Mouse (Mus musculus) bone marrow macrophage, adult 2 months (primary cell): Measurements from ENCODE around the gene Npr1. TPM values are rescaled to one million over a fixed set of nuclear protein-coding genes. Genes with fewer than 3 reads are reported as not detected.

Experiments used
- H3K27ac ChIP-seq: 2 replicates; pipeline ENCODE4 v1.5.1; 2012; ENCODE audit warnings: low read depth, low read length; ENCODE audit not compliant: insufficient read depth
- H3K4me1 ChIP-seq: 2 replicates; pipeline ENCODE4 v1.6.1; 2012; ENCODE audit warnings: low read length; ENCODE audit not compliant: control insufficient read depth, insufficient read depth
- H3K4me3 ChIP-seq: 2 replicates; pipeline ENCODE4 v1.5.1; 2012; ENCODE audit warnings: mild to moderate bottlenecking, low read length, moderate library complexity; ENCODE audit not compliant: insufficient read depth
- CTCF ChIP-seq: IDR thresholded peaks from 2 replicates; pipeline ENCODE4 v1.5.1; 2012; ENCODE audit warnings: low read depth, mild to moderate bottlenecking, low read length, moderate library complexity
- POLR2A ChIP-seq: IDR thresholded peaks from 2 replicates; pipeline ENCODE4 v1.6.1; 2012; ENCODE audit warnings: mild to moderate bottlenecking, low read depth, low read length, borderline replicate concordance
- polyA plus RNA-seq: library from polyadenylated mRNA; stranded (reverse); fragments of >200 nt; gene quantifications from 2 replicates; pipeline ENCODE4 v1.2.4, GENCODE M21; 2012; ENCODE audit not compliant: missing spikeins, insufficient read depth, insufficient read length

The Npr1 gene
- polyA plus RNA-seq, 1 experiment, result 0.17 TPM

DNA sequence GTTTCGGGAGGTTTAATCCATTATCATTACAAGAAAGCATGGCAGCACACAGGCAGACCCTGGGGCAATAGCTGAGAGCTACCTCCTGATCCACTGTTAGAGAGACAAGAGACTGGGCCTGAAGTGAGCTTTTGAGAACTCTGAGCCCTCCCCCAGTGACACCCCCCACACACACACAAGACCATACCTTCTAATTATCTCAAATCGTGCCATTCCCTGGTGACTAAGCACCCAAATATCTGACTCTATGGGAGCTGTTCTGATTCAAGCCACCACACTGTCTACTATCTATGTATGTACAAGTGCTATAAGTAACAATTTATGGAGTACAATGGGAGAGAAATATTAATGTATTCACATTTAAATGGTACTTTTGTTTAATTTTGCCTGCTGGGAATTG lies 24.9 kb downstream of the Npr1 start:
- Histone ChIP-seq H3K4me1 (peaks cover 13% of the 10 kb centered on the region), H3K4me3 (no peak overlapping the region), H3K27ac (no peak overlapping the region)
- TF ChIP-seq POLR2A, result no peak
- TF ChIP-seq CTCF, result no peak

DNA sequence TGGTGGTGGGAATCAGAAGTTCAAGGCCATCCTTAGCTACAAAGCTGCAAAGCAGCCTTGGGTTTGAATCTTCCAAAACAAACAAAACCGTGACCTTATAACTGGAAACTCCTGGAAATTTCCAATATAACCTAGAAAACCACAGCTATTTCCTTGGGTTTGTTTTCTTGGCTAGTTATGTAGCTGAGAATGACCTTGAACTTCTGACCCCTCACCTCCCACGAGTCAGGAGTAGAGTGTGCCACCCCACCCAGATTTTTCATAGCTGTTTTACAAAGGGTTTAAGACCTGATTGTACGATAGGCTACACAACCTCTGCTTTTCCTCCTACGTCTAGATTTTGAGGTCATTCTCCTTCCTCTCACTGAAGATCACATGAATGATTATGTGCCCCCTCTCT lies 28.5 kb downstream of the Npr1 start:
- Histone ChIP-seq H3K27ac (no peak overlapping the region), H3K4me1 (peaks cover 16% of the 10 kb centered on the region), H3K4me3 (no peak overlapping the region)
- no peak for TF ChIP-seq CTCF
- no peak for TF ChIP-seq POLR2A

DNA sequence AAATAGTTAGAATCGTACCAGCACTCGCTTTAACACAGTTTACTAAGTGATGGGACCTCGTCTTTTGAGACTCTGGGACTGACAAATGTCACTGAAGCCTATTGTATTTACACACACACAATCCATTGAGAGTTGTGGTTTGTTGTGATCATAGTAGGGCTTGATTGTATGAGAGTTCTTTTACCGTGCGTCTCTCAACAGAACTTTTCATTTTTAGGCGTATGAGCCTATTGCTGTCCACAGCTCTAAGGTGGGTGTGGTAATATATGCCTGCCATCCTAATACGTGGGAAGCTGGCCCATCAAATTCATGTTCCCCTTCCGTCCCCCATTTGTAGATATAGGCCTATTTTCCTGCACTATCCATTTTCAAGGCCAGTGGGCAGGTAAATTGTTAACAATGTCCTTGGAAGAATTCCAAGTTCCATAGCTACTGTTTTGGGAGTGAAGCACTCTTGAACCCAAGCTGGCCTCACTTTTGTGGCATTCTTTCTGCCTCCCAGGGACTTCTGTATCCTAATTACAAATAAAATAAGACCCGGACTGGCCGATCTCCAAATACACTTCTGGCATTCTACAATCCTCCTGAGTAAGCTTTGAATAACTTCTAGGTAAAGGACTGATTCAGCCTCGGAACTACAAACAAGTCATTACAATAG lies 31.5 kb downstream of the Npr1 start:
- Histone ChIP-seq H3K27ac (peak overlapping the region; percentile 39; the same call in 1 of the 2 replicates), H3K4me3 (peak overlapping the region; percentile 70), H3K4me1 (peaks cover 32% of the 10 kb centered on the region)
- TF ChIP-seq POLR2A (no peak), CTCF (no peak)

DNA sequence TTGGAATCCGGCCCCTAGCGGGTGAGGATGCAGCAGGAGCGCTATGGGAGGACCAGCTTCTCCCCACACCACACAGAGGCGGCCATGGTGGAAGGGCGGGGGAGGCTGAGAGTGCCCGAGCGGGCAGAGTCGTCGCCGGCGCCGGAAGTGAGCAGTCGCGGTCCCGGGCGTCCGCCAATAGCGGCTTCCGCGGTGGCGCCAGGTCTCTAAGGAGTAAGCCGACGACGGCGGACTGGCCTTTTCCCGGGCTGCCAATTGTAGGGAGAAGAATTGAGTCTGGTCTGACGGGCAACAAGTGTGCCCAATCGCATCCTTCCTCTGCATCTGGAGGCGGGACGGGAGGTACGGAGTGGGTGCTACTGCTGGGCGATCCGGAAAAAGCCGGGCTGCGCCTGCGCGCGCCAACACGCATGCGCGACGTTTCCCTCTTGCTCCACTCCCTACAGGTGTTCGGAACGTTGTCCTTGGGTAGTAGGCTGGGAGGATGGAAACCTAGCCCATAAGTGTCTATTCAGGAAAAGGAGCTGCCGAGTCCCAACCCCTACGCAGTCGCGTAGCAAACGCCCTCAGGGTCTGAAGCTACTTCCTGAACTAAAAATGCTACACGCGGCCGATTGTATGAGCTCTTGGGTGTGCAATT lies 32.2 kb downstream of the Npr1 start, which contains the start of gene Ints3:
Gene Ints3, minus strand, starts transcription at position 242 of the 640 bp plus-strand sequence.
- Histone ChIP-seq H3K4me3 (peak within 1 kb of the TSS; percentile 72), H3K27ac (peak within 1 kb of the TSS; percentile 90), H3K4me1 (peaks cover 31% of the 10 kb centered on the region)
- TF ChIP-seq CTCF (no peak), POLR2A (peak; percentile 66; the same call in 1 of the 2 replicates)

DNA sequence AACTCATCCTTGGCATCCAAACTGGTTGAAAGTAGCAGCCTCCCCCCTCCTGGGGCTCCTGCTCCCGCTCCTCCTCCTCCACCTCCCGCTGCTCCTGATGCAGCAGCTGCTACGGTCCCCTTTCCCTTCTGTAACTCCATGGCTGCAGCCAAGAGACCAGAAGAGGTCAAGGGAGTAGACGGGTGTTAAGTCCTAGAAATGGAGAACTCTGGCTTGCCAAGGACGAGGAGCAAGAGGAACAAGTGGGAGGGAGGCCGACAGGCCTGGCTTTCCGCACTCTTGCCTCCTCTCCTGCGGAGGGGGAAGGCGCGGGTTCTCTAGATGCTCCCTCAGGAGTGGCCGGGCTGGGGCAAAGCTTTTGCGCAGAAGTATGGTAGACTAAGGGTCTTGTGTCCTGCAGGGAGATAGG lies 32.9 kb downstream of the Npr1 start:
- Histone ChIP-seq H3K4me1 (peaks cover 24% of the 10 kb centered on the region), H3K27ac (peak overlapping the region; percentile 90), H3K4me3 (peak overlapping the region; percentile 72)
- no peak for TF ChIP-seq CTCF
- TF ChIP-seq POLR2A, result no peak

DNA sequence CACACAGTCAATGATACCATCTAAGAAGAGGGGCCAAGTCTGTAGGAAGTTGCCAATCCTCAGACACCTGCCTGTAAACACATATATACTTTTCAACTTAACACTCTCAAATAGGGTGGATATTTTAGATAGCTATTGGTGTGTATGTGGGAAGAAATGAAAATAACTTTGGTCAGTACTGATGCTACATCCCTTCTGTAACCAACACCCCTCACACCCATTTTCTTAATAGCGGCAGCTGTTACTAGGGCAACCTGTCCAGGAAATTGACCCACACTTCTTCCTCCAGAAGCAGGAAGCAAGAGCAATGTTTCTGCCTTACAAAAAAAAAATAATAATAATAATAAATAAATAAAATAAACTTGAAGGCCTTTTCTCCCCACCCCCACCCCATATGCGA lies 33.3 kb downstream of the Npr1 start:
- TF ChIP-seq POLR2A (no peak), CTCF (no peak)
- Histone ChIP-seq H3K4me3 (peak overlapping the region; percentile 72), H3K4me1 (peaks cover 20% of the 10 kb centered on the region), H3K27ac (peak overlapping the region; percentile 90; the same call in 1 of the 2 replicates)

DNA sequence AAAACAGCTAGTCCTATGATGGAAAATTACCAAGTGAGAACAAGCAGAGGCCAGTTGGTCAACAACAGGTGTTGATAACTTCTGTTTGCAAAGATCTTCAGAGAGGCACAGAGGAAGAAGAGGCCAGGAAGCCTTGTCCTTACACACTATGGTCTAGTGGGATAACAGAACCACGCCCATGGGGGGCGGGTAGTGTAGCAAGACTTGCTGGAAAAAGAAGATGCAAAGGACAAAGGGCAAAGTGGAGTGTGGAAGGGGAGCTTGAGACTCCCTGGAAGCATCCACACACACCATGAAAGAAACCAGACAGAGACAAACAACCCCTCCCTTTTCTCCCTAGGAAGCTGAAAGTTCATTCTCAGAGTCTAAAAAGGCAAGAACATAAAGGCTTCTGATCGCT lies 36.1 kb downstream of the Npr1 start:
- Histone ChIP-seq H3K4me1 (peaks cover 19% of the 10 kb centered on the region), H3K27ac (no peak overlapping the region), H3K4me3 (no peak overlapping the region)
- TF ChIP-seq POLR2A, result no peak

DNA sequence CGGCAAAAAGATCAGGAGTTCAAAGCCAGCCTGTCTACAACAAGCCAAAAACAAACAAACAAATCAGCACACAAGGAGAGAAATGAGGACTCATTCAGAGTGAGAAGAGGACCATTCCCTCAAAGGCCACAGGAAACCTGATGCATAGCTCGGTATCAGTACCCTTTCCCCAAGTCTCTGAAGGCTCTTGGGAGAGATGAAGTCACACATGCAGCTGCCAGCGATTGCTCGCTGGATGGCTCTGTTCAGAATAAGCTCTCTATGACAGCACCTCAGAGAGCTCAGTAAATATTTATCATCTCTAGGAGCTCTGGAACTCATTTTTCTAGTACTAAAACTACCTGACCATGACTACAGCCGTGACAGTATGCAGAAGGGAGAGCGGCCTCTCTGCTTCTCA lies 37.5 kb downstream of the Npr1 start:
- no peak for TF ChIP-seq POLR2A
- no peak for TF ChIP-seq CTCF
- Histone ChIP-seq H3K4me1 (peaks cover 20% of the 10 kb centered on the region), H3K4me3 (no peak overlapping the region), H3K27ac (no peak overlapping the region)

DNA sequence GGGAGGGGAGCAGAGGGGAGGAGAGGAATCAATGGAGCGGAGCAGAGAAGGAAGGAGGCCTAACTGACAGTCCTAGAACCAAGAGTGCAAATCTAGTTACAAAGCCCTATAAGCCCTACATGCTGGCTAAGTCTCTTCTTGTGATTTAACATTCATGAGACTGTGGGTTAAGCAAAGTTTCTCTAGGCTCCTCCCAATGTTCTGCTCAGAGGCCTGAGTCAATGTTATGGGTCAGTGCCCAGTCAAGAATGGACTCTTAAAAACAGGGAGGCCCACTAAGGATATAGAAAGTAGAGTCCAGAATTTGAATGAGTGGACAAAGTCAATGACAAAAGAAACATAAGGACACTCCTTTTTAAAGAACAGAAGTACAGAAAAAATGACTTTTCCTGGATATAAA lies 38.1 kb downstream of the Npr1 start:
- no peak overlapping the region for H3K27ac ChIP-seq
- TF ChIP-seq CTCF (no peak), POLR2A (no peak)
- H3K4me3 ChIP-seq, result no peak overlapping the region
- H3K4me1 ChIP-seq, result peaks cover 20% of the 10 kb centered on the region

DNA sequence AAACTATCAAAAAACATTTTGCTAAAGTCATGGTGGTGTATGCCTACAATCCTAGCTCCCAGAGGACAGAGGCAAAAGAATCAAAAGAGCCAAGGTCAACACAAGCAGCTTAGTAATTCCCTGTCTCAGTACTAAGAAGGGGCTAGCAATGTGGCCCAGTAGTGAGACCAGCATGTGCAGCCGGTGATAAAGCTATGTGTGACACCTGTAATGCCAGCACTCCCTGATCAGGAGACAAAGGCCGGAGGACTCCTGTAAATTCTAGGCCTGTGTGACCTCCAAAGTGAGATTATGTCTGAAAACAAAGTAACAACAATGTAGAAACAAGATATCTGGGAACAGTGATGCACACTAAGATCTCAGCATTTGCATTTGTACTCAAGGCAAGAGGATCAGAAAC lies 40.2 kb downstream of the Npr1 start:
- TF ChIP-seq POLR2A (no peak), CTCF (no peak)
- Histone ChIP-seq H3K27ac (no peak overlapping the region), H3K4me3 (no peak overlapping the region), H3K4me1 (peaks cover 8% of the 10 kb centered on the region; the same call in 1 of the 2 replicates)
